Mouse (Mus musculus) T-helper 2 cell (primary cell): ENCODE data around the gene Mtrex.

Experiments used
- in situ Hi-C: fragments of 300-600 bp; cut with MboI, MseI; formaldehyde crosslinking; loops from one replicate; pipeline ENCODE4 v1.15.1; 2025; ENCODE audit warnings: high pct_unique_total_duplicates

Mtrex gene

DNA sequence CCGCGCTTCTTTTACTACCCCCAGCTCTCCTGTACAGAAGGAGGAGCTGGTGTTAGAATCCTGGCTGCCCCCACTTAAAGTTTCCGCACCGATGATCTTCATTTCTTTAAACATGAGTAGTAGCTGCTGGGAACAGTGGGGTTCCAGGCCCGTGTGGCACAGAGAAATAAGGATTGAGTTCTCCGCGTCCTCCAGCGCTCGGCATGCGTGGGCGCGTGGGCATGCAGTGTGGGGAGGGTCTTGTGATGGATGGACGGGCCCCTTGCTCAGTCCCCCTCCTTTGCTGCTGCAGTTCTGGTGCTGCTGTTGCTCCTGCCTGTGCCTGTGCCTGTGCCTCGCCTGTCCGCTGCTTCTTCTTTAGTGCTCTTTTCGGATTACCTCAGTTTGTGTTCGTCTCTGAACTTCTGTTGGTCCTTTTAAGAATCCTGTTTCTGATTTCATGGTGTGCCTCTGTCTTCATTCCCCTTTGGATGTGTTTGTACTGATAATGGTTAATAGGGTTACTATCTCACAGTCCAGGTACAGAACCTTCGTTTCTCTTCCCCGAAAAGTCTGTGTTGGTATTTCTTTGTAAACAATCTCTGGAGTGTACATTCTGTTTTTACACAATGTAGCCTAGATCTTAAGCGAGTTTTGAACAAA, 93.8 kb downstream of the Mtrex start:
- in situ Hi-C loops: no loop called here

DNA sequence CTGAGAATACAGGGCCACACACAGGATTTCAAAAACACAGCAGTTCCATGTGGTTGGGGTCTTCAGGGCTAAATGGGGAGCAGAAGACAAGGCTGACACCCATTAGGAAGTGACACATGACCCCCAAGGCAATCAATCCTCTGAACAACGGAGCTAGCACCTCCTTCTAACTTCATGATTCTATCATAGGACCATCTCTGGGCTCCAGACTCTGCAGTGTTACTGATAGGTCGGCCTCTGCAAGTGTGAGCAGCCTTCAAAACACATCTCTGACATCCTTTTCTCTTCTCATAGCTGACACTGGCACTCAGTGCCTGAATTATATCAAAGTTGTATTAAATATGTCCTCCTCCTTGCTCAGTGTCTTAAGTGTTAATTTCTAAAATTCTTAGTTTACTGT, 94.6 kb downstream of the Mtrex start:
- in situ Hi-C loops: no loop called here

DNA sequence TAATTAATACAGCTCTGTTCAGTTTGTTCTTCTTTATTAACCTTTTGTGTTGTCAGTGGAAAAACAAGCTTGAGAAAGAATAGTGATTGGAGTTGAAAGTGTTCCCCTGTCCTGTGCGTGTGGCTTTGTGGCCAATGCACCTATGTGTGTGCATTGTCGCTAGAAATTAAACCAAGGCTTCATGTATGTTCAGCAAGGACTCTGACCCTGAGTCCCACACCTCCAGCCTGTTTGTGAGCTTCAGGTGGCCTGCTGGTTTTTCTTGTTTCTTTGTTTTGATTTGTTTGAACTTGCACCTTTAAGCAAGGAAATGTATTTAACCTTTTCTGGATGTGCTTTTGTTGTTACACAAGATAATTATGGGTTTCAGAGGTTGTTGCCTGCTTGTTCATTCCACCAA, 97.6 kb downstream of the Mtrex start:
- in situ Hi-C loops: no loop called here

DNA sequence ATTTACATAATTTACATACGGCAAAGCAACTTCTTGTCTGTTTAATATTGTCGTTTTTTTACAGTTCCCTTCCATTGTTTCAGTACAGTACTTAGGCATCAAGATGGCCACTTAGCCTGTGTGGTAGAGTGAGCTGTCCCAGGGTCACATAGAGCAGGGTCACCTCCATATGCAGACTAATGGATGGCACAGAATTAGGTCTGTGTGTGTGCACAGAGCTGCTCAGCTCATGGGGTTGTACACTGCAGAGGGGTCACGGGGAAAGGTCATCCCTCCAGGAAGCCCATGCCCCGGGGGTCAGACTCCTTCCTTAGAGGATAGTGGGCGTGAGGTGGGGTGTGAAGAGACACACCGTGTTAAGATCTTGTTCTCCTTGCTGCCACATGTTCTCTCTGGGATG, 101.7 kb downstream of the Mtrex start:
- in situ Hi-C loops: no loop called here

DNA sequence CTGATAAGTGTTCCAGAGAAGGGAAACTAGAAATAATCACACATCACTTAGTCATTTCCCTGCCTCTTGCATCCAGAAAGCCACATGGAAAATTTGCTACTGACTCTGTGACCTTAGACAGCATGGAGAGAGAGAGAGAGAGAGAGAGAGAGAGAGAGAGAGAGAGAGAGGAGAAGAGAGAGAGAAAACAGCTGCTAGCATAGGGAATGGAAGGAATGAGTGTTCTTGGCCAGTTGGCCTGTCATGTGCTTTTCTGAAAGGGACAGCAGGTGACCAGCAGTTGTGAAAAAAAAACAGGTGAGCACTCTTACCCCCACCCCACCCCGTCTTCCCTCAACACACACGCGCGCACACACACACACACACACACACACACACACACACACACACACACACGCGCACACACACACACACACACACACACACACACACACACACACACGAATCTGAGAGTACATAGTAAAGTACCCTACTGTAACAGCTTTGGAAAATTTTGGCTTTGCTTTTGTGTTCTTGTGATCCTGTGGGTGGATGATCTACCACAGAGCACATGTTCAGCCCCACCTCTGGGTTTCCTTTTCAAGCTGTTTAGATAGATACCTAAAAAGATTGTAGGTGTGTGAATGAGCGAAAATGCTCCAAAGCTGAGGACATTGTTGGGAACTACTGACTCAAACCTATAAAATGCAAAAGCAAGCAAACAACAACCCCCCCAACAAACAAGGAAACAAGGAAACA, 103.1 kb downstream of the Mtrex start:
- in situ Hi-C loops: no loop called here

DNA sequence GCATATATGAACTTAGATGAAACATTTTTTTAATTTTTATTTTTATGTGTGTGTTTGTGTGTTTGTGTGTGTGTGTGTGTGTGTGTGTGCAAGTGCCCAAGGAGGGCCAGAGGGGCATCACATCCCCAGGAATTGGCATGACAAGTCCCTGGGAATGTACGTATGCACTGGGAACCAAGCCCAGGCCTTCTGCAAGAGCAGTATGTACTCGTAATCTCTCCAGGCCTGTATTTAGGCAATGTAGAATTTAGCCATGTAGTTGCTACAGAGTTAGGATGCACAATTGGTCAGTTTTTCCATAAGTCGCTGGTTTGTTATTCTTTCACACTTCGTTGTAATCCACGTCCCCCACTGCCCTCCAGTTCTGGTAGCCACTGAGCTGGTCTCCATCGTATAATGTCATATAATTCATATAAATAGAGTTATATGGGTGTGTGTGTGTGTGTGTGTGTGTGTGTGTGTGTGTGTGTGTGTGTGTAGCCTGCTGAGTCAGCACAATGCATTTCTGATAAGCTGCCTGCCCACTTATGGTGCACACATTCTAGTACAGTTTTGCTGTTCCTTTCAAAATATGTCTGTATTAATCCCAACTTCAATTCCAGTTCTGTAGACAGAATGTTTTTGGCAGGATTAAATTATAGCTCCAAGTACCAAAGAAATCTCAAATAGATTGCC, 103.8 kb downstream of the Mtrex start:
- in situ Hi-C loops: no loop called here

DNA sequence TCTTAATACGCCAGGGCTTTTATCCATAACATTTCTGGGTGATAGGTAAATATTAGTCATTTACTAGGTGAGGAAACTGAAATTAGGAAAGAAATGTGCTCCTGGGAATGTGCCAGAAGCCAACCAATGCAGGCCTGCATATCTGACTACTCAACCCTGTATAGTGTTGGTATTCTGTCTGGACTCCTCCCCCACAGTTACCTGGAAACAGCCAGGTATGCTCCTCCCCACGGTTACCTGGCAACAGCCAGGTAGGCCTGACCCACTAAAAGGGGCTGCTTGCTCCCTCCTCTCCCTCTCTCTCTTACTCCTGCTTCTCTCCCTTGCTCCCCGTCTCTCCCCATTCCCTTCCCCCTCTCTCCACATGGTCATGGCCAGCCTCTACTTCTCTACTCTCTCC, 104.8 kb downstream of the Mtrex start:
- in situ Hi-C loops: no loop called here

DNA sequence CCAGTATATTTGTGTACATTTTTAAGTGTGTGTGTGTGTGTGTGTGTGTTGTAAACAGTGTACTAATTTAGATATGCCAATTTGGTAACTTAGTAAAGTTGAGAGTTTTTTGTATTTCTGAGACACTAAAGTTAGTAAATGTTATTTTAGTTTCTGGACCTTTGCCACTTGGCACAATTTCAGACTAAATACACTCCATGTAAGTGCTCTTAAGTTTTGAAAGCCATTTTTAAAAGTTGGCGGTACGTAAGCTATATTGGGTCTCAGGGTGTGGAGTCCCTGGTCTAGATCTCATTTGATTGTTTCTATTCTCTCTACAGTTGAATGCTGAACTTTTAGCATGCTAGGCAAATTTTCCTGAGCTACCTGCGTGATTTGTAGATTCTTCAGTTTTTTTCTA, 109.1 kb downstream of the Mtrex start:
- in situ Hi-C loops: no loop called here
